Mouse (Mus musculus): ENCODE data around the gene Meis1.

- TF ChIP-seq CTCF (conservative IDR thresholded peaks at IDR 0.05; ENCODE audit: low read length) (no peak), POU5F1 (IDR thresholded peaks at IDR 0.05; ENCODE audit: borderline replicate concordance, low read length) (no peak)
Measured at GRCm38 (mm10) chr11:18957097-18957804, 61.5 kb downstream of the Meis1 start.

Measured in E14TG2a.4 (cell line).